Mouse (Mus musculus): ENCODE data around the gene Ecsit.
A peak's percentile ranks its signal among the peaks of the same experiment; 100 is the strongest.
"Not testable (repeated sequence)": the region's sequence is repeated elsewhere in the genome, so short reads cannot be mapped to it uniquely, and the experiment has no call there.

Ecsit gene

DNA sequence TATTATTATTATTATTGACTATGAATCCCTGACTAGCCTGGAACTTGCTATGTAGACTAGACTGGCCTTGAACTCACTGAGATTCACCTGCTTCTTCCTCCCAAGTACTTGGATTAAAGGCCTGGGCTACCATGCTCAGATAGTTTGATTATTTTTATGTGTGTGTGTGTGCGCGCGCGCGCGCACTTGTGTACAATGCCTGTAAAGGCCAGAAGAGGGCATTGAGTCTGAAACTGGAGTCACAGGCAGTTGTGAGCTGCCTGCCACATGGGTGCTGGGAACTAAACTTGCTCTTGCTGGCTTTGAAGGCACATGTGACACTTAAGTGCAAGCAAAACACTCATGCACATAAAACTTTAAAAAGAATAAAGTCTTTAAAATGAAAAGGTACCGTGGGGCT, 4.0 kb upstream of the Ecsit start:
- DNase-seq: no peak

DNA sequence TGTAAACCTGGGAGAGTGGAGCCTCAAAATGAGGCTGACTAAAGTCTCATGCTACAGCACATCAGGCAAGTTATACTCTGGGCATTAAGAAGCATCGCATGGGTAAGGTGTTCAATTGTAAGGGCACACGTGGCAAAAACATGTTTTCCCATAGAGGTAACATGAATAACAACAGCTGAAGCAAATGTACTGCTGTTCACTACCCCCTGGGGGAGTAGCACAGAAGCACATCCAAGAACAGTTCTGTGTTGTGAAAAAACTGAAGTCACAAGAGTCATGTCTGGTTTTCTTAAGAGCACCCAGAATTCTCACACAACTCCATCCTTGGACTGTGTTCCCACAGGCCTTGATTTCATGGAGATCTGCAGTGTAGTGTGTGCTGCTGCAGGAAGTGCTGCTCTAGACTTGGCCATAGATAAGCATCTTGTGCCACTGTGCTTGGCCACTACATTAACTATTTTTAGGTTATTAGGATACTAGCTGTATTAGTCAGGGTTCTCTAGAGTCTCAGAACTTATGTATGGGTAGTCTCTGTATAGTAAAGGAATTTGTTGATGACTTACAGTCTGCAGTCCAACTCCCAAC, 1.9 kb upstream of the Ecsit start:
- DNase-seq: no peak

DNA sequence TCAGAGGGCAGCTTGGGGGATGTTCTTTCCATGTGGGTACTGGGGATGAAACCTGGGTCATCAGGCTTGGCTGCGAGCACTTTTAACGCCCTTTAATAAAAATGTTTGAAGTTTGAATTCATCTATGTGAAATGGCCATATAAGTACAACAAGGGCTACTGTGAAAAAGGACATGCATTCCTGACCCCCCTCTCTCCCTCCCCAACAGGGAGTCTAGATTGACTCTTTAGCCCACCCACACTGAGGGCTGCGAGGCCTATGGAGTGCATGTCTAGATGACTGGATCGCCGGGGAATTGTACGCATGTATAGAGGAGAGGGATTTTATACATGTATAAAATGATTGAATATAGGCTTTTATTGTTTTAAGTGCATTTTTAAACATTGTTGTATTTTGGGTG, 774 bp upstream of the Ecsit start:
- DNase-seq: no peak

DNA sequence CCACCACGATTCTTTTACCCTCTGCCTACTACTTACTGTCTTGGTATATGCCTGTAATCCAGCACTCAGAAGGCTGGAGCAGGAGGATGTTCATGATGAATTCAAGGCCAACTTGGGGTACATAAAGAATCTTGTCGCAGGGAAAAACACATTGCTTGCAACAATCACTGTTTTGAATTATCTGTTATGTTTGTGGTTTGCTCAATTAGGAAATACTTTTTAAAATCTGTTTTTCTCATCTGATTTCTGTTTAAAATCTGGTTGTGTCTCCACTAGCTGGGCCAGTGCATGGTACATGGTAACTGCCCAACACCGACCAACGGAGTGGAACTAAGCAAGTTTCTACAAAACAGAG, 594 bp downstream of the Ecsit start:
- no peak for DNase-seq

DNA sequence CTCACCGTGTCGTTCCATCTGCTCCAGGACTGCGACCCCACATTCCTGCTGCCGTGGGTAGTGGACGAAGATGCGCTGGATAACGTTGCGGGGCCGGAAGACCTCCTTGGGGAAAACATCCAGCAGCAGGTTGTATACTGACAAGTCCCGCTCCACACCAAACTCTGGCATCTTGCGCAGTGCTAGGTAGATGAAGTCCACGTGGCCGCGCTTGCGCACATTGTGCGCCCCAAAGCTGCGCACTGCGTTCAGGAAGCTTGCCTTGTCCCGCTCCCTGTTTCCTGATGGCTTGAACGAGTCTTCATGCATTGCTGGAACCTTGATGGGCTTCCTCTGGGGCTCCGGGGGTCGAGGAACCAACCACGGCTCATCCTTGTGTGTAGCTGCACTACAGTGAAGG, 9.0 kb downstream of the Ecsit start:
- DNase-seq: no peak

DNA sequence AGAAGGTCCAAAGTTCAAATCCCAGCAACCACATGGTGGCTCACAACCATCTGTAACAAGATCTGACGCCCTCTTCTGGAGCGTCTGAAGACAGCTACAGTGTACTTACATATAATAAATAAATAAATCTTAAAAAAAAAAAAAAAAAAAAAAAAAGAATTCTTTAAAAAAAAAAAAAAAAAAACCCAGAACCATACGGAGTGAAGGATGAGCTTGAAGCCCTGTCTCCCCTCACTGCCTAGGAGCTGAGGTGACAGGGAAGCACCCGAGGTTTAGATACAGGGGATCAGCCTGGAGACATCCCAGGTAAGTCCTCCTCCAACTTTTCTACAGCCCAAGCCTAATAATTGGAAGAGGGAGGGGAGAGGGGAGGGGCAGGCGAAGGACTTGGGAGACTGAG, 9.5 kb downstream of the Ecsit start:
- DNase-seq: not testable (repeated sequence)

DNA sequence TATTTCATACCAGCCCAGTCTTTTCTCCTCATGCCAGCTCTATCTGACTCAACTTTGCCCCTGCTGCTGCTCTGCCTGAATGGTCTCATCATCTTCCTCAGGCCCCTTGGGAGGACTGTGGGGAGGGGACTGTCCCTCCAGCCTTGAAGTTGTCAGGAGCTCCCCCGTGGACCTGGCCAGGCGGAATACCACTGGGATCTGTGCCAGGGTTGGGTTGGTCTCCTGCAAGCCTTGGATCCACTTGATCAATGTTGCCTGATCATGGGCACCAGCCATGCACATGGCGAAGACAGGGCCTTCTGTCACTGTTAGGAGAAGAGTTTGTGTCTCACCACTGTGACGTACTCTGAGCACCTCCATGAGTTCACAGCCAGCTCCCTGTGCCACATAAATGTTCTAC, 13.0 kb downstream of the Ecsit start:
- no peak for DNase-seq

DNA sequence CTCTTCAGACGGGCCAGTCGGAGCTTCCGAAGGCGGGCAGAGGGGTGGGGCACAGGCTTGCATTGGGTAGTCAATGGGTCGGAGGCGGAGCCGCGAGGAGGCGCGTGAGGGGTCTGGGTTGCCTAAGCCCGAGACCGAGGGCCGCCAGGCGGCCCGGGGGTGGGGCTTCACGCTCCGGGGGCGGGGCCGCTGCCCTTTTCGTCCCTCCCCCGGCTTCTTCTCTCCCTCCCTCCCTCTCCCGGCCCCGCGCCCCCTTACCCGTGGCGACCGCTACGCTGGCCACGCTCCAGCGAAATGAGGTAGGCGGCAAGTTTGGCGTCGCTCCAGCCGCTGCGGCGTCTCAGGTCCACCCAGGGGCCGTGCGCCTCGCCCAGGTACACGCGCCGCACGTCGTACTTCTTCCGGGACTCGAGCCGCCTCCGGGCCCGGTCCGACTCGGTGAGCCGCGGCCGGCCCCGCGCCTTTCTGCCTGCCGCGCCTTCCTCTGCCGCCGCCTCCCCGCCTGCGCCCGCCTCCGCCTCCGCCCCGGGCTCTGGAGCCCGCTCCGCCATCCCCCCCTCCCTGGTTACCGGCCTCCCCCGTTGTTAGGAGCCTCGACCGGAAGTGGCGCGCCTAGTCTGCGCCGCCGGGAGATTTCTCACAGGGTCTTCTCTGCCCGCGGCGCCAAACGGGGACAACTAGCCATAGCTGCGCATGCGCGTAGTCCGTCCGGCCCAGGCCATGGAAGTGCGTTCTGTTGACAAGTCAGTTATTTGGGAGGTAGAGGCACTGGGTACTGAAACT, 14.3 kb downstream of the Ecsit start, which contains the start of the genes Gm49318 and Zfp653:
TSS of gene Gm49318 (minus strand) at position 469 of the 783 bp plus-strand sequence.
TSS of gene Zfp653 (minus strand) at position 586 of the 783 bp plus-strand sequence.
- peak; percentile 98 to 99 for DNase-seq

DNA sequence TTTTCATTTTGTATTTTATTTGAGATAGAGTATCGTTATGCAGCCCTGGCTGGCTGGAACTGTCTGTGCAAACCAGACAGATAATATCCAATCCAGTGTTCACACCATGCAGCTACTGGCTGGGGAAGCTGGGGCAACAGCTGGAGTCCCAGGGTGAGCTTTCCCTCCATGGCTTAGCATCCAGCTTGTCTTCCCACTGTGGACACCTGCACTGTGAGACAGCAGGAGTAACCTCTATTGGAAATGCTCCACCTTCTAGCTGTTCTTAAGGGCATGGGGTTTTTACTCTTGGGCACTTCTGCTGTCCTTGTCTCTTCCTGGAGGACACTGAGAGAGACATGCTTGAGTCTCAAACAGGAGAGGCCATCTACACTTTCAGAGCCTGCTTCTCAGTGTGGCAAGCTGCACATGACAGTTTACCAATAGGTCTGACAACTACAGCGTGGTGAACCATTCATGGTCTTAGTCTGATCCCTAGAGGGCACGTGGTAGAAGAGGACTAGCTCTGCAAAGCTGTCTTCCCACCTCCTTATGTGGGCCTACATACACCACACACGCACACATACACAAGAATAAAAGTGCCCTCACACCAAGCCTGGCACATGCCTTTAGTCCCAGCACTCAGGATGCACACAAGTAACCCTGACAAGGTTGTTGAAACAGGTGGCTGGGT, 15.2 kb downstream of the Ecsit start:
- DNase-seq: no peak

DNA sequence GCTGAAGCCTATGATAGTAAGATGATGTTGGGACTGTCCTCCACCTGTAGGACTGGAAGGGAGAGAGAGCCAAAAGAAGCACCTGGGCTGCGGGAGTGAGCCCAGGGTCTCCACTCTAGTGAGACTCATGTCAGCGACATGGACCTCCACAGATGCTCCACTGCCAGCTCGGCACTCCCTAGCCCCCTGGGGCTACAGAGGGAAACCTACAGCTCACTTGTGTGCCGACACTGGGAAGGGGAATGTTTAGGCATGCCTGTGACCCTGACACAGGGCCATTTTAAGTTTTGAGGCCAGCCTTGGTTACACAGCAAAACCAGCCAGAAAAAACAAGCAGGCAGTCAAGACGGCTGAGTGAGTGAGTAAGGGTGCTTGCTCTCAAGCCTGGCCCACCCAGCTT, 18.0 kb downstream of the Ecsit start:
- no peak for DNase-seq

DNA sequence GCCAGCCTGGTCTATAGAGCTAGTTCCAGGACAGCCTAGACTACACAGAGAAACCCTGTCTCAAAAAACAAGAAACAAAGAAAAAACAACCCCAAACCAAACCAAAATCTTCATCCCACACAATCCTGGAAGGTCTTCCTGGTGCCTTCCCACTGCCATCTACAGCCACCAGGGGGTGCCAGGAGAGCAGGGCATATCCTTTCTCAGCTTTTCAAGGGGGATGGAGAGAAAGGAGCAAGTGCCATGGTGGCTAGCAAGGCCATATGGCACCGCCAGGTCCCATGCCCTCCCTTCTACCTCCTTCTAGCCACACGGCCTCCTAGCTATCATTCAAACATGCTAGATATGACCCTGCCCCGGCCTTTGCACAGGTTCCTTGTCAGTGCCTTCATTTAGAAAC, 18.8 kb downstream of the Ecsit start:
- peak; percentile 71 to 80 for DNase-seq

DNA sequence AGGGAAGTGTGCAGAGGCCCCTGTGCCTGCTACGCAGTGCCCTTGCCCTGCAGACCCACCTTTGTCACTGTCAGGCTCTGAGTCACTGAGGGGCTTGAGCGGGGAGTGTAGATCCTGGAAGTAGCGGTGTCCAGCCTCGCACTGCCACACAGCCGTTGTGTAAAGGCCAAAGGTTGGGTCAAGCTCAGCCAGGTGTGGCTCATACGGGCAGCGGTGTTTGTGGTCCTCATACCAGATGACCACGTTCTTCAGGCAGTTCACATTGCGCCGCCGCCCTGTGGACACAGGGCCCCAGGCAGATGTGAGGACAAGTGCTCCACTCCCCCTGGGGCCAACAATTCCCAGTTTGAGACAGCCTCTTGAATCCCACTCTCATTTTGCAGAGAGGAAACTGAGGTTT, 19.6 kb downstream of the Ecsit start:
- peak in 1 of 2 experiments; percentile 46 for DNase-seq

DNA sequence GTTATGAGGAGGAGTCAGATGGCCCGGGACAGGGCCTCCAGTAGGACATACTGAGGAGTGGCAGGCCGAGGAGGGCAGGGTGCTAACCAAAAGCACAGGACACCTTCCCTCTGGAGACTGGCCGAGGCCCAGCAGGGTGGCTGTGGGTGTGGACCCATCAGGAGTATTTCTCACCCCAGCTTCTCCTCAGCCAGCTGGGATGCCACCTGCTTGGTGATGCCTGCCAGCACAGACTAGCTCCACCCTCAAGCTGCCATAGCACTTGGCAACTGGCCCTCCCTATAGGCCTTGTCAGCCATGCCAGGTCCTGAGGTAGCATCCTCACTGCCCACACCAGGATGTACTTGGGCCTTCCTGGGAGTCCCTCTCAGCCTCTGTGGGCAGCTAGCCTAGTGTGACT, 20.9 kb downstream of the Ecsit start:
- no peak for DNase-seq

DNA sequence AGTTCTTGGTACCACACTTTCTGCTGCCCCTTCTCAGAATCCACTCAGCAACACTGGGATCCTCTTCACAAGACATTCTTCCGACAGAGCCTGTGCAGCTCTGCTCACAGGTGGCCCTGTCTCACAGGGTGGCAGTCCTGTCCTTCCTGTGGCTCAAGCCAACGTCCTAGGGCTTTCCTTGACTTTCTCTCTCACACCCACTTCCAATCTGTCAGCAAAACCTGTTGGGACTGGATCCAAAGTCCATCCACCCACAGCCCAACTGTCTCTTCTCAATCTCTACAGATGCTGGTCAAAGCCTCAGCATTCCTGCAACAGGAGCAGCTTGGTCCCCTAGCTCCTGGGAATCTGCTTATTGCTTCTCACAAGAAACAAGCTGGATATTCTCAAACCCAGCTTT, 23.9 kb downstream of the Ecsit start:
- DNase-seq: no peak

DNA sequence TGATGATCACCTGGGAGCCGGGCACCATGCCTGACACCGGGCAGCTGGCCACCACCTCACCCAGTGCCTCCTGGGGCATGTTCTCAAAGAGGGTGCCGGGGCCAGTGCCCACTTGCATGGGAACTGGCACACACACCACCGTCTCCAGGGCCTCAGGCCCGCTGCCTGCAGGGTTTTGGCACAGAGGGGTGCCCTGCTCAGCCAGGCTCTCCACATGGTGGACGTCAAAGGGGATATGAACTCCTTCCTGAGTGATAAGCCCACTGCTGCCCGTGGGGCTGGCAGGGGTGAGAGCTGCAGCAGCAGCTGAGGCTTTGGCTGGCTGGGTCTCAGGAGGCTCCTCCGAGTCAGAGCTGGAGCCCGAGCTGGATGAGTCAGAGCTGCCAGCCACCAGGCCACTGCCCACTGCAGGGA, 27.2 kb downstream of the Ecsit start:
- no peak for DNase-seq

DNA sequence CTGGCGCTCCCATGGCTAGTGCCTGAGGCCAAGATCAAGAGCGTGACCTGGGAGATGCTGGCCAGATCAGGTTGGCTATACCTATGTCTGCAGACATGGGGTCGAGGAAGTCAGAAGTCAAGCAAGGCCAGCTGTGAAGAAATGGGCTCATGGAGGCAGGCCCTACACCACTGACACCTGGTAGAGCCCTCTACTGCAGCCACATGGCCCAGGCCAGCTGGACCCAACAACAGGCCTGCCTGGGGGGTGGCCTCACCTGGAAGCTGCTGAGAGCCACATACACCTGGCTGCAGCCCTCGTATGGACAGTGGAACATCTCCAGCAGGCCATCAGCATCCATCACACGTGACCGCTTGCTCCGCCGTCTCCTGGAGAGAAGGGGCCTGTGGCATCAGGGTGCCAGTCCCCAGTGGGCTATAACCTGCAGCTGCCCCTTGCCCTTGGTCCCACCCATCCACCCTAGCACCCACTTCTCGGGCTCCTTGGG, 28.2 kb downstream of the Ecsit start:
- no peak for DNase-seq

DNA sequence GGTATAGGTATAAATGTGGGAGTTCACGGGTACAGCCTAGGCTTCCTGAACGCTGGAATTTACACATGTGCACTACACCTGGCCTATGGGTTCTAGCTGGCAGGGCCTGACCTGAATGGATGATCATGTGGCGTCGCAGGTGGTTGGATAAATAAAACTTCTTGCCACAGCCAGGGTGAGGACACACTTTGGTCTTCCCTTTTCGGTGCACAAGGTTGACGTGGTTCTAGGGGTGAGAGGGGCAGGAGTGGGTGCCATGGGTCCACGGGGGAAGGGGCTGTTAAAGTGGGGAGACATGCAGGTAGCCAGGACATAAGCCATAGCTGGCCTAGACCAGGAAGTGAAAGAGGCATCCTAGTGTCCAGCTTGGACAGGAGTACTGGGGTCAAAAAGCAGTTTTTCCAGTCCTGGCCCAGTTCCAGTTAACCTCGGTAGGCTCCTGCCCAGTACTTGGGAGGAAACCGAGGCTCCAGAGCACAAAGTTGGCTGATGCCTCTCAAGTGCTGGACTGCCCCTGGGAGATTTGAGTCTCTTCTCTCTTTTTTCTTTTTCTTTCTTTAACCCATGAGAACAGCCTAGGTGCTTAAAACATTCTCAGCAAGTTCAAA, 28.8 kb downstream of the Ecsit start:
- DNase-seq: peak; percentile 70 to 78

DNA sequence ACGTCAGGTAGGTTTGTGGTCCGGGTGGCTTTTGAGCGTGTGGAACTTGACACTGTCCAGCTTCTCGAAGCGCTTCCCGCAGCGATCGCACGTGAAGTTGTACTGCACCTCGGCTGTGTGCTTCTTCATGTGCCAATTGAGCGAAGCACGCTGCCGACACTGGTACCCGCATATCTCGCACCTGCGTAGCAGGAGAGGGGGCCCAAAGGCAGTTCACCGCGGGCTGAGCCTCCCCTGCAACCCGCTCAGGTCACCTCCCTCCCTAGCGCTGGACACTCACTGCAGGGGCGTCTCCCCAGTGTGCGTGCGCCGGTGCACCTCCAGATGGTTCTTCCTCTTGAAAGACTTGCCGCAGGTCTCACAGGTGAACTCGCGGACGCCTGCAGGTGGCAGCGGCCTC, 29.5 kb downstream of the Ecsit start:
- peak in 1 of 2 experiments; percentile 41 for DNase-seq

DNA sequence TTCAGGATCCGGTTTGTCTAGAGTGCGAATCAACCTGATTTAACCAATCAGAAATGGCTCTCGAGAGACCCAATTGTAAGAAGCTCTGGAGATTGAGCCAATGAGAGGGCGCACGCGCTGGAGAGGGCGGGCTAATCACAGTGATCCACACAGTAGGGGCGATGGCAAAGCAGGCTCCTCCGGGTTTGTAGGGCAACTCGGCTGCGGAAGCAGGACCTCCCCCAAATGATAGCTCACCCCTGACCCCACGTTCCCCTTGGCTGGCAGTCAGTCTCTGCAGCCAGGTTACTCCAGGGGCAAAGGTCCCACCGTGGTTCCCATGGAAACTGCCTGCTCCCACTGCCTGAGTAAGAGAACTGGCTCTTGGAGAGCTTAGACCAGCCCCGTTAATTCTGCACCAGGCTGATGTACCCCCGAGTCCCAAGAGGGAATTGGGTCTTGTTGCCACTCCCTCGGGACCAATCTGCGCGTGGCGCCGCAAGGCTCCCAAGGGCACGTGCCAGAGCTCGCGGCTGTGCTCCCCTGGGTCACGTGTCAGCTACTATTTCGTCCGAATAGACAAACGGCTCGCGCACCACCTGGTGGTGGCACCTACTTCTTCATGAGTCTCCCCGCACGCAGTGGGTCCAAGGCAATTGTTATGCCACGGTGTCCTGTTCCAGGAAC, 30.7 kb downstream of the Ecsit start:
- DNase-seq: peak; percentile 85 to 89

DNA sequence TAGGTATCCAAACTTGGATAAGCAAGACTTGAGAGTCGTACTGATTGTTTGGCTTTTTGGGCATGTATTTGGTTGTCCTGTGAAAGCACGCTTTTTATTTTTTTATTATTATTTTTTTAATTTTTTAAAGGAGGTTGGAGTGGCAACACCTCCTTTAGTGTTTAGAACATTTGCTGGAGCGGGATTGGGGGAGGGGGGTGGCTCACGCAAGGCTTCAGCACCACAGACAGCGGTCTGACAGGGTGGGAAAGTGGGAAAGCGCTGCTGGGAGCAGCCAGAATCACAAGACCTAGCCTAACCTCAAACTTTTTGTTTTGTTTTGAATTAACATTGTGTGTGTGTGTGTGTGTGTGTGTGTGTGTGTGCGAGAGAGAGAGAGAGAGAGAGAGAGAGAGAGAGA, 31.6 kb downstream of the Ecsit start:
- DNase-seq: no peak

DNA sequence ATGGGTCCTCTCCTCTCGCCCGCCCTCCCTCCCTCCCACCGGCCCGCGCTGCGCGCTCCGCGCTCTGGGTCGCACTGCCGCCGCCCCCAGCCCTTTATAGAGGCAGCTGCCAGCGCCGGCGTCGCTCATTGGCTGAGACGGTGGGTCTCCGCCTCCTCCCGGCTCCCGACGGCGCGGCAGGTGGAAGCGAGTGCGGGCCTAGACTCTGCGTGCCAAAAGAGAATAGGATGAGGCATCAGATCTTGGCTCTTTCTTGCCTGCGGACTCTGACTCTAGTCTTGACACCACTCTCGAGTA, 33.3 kb downstream of the Ecsit start, which contains the start of gene Elavl3:
TSS of gene Elavl3 (minus strand) at position 66 of the 297 bp plus-strand sequence.
- DNase-seq: peak in 1 of 2 experiments; percentile 50

DNA sequence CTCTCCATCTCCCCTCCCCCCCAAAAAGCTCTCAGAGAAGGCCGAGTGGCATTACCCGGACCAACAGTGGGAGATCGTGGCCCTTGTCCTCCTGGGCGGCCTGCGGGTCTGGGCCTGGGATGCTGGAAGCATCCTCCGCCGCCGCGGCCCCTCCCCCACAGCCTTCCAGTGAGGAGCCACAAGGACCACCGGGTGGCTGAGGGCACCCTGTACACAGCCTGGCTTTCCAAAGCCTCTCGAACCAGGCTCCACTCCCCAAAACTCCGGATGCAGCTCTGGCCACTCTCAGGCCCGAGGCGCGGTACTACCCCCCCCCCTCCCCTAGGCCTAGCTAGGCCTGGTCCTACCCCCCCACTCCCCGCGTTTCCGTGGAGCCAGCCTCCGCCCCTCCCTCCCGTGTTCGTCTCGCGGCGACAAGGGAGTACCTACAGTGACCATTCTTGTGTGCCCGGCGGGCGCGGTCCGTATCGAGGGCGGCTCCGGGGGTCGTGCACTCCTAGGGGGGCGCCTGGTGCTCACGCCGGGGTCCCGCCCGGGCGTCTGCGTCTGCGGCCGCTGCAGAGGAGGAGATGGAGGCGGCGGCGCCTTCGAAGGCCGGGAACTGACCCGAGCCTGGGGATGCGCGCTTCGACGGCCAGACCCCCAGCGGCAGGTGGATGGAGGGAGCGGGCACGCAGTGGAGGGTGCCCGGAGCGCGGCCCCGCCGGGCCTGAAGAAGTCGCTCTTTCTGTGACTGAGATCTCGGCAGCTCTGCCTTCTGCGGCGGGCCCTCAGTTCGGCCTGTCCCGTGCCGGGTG, 33.9 kb downstream of the Ecsit start:
- DNase-seq: no peak
